8 mouse cellular contexts compared by ENCODE assay signal in the genomic region with DNA sequence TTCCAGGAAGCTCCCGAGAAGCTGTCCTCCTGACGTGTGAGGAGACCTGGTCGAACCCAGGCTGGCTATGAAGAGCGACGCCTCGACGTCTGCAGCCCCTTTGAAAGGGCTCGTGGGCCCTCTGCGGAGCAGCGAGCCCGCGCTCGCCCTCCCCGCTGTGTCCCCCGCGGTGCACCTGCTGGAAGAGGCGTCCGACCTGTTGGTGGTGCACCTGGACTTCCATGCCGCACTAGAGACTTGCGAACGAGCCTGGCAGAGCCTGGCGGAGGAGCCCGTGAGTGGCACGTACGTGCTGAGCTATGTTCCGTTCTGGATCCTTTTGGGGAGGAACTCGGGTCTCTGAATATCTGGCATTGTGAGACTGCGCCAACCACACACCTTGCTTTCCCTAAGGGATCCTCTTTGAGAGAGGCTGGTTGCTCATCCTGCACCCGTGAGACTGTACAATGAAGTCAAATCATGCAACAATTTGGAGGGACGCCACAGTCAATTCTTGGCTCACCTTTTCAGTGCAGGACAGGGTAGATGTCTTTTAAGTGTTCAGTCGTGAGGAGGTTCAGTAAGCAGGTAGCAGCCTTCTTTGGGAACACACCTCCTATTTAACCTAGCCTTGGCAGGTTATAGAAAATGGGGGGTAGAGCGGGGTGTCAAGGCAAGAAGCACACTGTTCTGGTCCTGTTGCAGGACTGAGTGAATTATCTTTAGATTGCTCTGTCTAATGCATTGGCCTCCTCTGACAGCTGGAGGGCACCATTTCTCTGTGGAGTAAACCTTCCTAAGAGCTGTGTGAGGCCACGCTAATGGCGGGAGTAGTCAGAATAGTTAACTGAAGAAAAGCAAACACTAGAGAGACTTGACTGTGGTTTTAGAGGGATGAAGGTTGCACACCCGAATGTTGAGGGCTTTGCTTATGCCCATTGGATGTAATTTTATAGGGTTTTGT. TPM values are rescaled to one million over a fixed set of nuclear protein-coding genes. Genes with fewer than 3 reads are reported as not detected.
DNase-seq lines count a peak whose midpoint lies in the region; ATAC-seq and TF ChIP-seq lines count a peak whose summit lies in the region.

No protein-coding gene starts in this region.

- dilution Hi-C loops in CH12.LX (cut with MboI; ENCODE audit: extremely low pct_ligation_motif_present, extremely low pct_unique_long_range_greater_than_20kb, low sequenced_read_pairs) = no loop called here

- H3K27ac ChIP-seq in CH12.LX (ENCODE audit: insufficient read depth, low read depth) = 0 out of 2 replicates have a peak overlapping the region, but pooled peaks have one; percentile 9
- no peak overlapping the region for H3K27ac ChIP-seq in embryonic facial prominence, embryonic 11.5 days (replicated peaks; ENCODE audit: low read depth, low read length)
- H3K27ac ChIP-seq in heart, embryonic 14.5 days (replicated peaks in 1 of 2; ENCODE audit: control insufficient read depth in 1 of 2, insufficient read depth in 1 of 2, low read depth in 2 of 2, low read length in 2 of 2) = peak overlapping the region in 1 of 2 experiments; percentile 56; a peak in 1 of 4 replicates
- peak overlapping the region; percentile 87; the same call in 1 of the 2 replicates for H3K27ac ChIP-seq in neural tube, embryonic 13.5 days (replicated peaks)

- H3K4me3 ChIP-seq in CH12.LX (replicated peaks in 1 of 3; ENCODE audit: low read depth in 2 of 3, low read length in 2 of 3, poor library complexity in 1 of 3) = peak overlapping the region; percentile 62 to 85 (median 66)
- H3K4me3 ChIP-seq in embryonic facial prominence, embryonic 11.5 days (ENCODE audit: low read depth, low read length) = peak overlapping the region; percentile 55
- peak overlapping the region; percentile 56 to 75 for H3K4me3 ChIP-seq in heart, embryonic 14.5 days (ENCODE audit: control insufficient read depth in 1 of 2, insufficient read depth in 1 of 2, low read depth in 1 of 2, low read length in 2 of 2)
- H3K4me3 ChIP-seq in neural tube, embryonic 13.5 days = peak overlapping the region; percentile 68

- no peak for TF ChIP-seq POLR2A in CH12.LX (IDR thresholded peaks at IDR 0.05; ENCODE audit: low read depth, low read length)

- ATAC-seq in embryonic facial prominence, embryonic 11.5 days (replicated peaks; ENCODE audit: insufficient number of reproducible peaks, low FRiP score, low TSS enrichment, low read depth) = peak; percentile 31
- ATAC-seq in heart, embryonic 14.5 days (ENCODE audit: insufficient number of reproducible peaks, insufficient read depth, low FRiP score, low read depth) = peak; percentile 62
- peak; percentile 66 for ATAC-seq in neural tube, embryonic 13.5 days (ENCODE audit: low read depth)

- peak; percentile 59 to 98 for TF ChIP-seq CTCF in CH12.LX (conservative IDR thresholded peaks at IDR 0.05 in 1 of 2, IDR thresholded peaks at IDR 0.05 in 1 of 2; ENCODE audit: low read depth in 2 of 2, low read length in 2 of 2)

- peaks cover 4 to 19% of the 10 kb centered on the region in 2 experiments for H3K36me3 ChIP-seq in CH12.LX (replicated peaks in 1 of 2; ENCODE audit: control insufficient read depth in 1 of 2, insufficient read depth in 1 of 2, low read length in 1 of 2)
- no peaks in the 10 kb centered on the region for H3K36me3 ChIP-seq in embryonic facial prominence, embryonic 11.5 days (replicated peaks; ENCODE audit: control insufficient read depth, insufficient read depth, low read depth, low read length)
- H3K36me3 ChIP-seq in heart, embryonic 14.5 days (ENCODE audit: control insufficient read depth, insufficient read depth, low read length) = peaks cover 28% of the 10 kb centered on the region
- peaks cover 25% of the 10 kb centered on the region for H3K36me3 ChIP-seq in neural tube, embryonic 13.5 days

- DNase-seq in CH12.LX (ENCODE audit: extremely low read depth) = peak; percentile 82
- DNase-seq in adrenal gland, postnatal 10 days = peak; percentile 69
- DNase-seq in embryonic facial prominence, embryonic 11.5 days (ENCODE audit: low spot score) = peak; percentile 75
- DNase-seq in kidney, postnatal 10 days = peak; percentile 71
- peak; percentile 71 to 76 for DNase-seq in lung, adult 18-20 months
- DNase-seq in thymus, postnatal 10 days (ENCODE audit: low spot score in 2 of 2) = peak; percentile 60 to 66

- in situ Hi-C loops in CH12.LX (cut with MboI; ENCODE audit: low pct_ligation_motif_present, low pct_unique_long_range_greater_than_20kb, low sequenced_read_pairs) = loop anchor here (5.0 to 10.0 kb wide), 5 partner anchors 48 to 353 kb away; no protein-coding TSS in a partner anchor

- peak overlapping the region; percentile 92 for H3K4me2 ChIP-seq in CH12.LX (ENCODE audit: insufficient read depth, low read depth, poor library complexity, severe bottlenecking)
- H3K4me2 ChIP-seq in embryonic facial prominence, embryonic 11.5 days (ENCODE audit: low read depth, low read length) = peak overlapping the region; percentile 88
- H3K4me2 ChIP-seq in heart, embryonic 14.5 days (ENCODE audit: low read length) = peak overlapping the region; percentile 99
- H3K4me2 ChIP-seq in neural tube, embryonic 13.5 days = peak overlapping the region; percentile 88

- WGBS in embryonic facial prominence, embryonic 11.5 days = 3% methylated on average over 35 of the region's 35 CpGs
- 2% methylated on average over 35 of the region's 35 CpGs for WGBS in heart, embryonic 14.5 days
- 3% methylated on average over 35 of the region's 35 CpGs for WGBS in neural tube, embryonic 13.5 days

- TF ChIP-seq EP300 in CH12.LX (IDR thresholded peaks at IDR 0.05; ENCODE audit: low read length) = no peak

- H3K9me3 ChIP-seq in CH12.LX (replicated peaks; ENCODE audit: low read length) = no peaks in the 10 kb centered on the region
- H3K9me3 ChIP-seq in embryonic facial prominence, embryonic 11.5 days (replicated peaks; ENCODE audit: control insufficient read depth, low read length) = no peaks in the 10 kb centered on the region
- no peaks in the 10 kb centered on the region for H3K9me3 ChIP-seq in heart, embryonic 14.5 days (ENCODE audit: control insufficient read depth, low read length)
- no peaks in the 10 kb centered on the region for H3K9me3 ChIP-seq in neural tube, embryonic 13.5 days

- H3K4me1 ChIP-seq in CH12.LX (ENCODE audit: control insufficient read depth in 1 of 2, insufficient read depth in 2 of 2) = peaks cover 4 to 24% of the 10 kb centered on the region in 2 experiments; a peak in 3 of 4 replicates
- H3K4me1 ChIP-seq in embryonic facial prominence, embryonic 11.5 days (ENCODE audit: control insufficient read depth, insufficient read depth, low read length) = no peaks in the 10 kb centered on the region
- H3K4me1 ChIP-seq in heart, embryonic 14.5 days (ENCODE audit: control insufficient read depth in 2 of 2, insufficient read depth in 2 of 2, low read length in 2 of 2) = peaks cover 4 to 14% of the 10 kb centered on the region in 2 experiments
- H3K4me1 ChIP-seq in neural tube, embryonic 13.5 days (replicated peaks) = peaks cover 25% of the 10 kb centered on the region

- peak overlapping the region; percentile 63 for H3K9ac ChIP-seq in CH12.LX (ENCODE audit: insufficient read depth, low read depth)
- peak overlapping the region; percentile 54 for H3K9ac ChIP-seq in embryonic facial prominence, embryonic 11.5 days (replicated peaks; ENCODE audit: low read length)
- peak overlapping the region; percentile 82 for H3K9ac ChIP-seq in heart, embryonic 14.5 days (ENCODE audit: low read length)
- peak overlapping the region; percentile 81 for H3K9ac ChIP-seq in neural tube, embryonic 13.5 days

- H3K27me3 ChIP-seq in CH12.LX (replicated peaks) = peaks cover 4% of the 10 kb centered on the region
- H3K27me3 ChIP-seq in embryonic facial prominence, embryonic 11.5 days (ENCODE audit: control insufficient read depth, insufficient read depth, low read length) = no peaks in the 10 kb centered on the region
- no peaks in the 10 kb centered on the region for H3K27me3 ChIP-seq in heart, embryonic 14.5 days (ENCODE audit: control insufficient read depth, insufficient read depth, low read length)
- no peaks in the 10 kb centered on the region for H3K27me3 ChIP-seq in neural tube, embryonic 13.5 days

- TF ChIP-seq RAD21 in CH12.LX (IDR thresholded peaks at IDR 0.05; ENCODE audit: low read depth, low read length) = peak; percentile 97

- H3K79me2 ChIP-seq in CH12.LX (replicated peaks; ENCODE audit: control insufficient read depth, extremely low read depth, insufficient read depth, poor library complexity, severe bottlenecking) = no peaks in the 10 kb centered on the region

TF ChIP-seq in CH12.LX, 34 proteins besides CTCF, POLR2A, EP300 and RAD21 (continues in another document):
- TF ChIP-seq PAX5 (IDR thresholded peaks at IDR 0.05; ENCODE audit: low read length) (no peak), TBP (conservative IDR thresholded peaks at IDR 0.05; ENCODE audit: low read depth, low read length) (no peak), HCFC1 (IDR thresholded peaks at IDR 0.05; ENCODE audit: low read depth, low read length) (no peak), SMC3 (IDR thresholded peaks at IDR 0.05; ENCODE audit: low read depth, low read length) (peak; percentile 94)

RNA-seq across cellular contexts. Expression of a gene that starts 1.0 kb away (rescaled TPM):
- 3.3 TPM in 2 replicates for total RNA-seq in CH12.LX (2012; rRNA removed)
- 2.6 and 2.8 TPM in 2 replicates for total RNA-seq in CH12.LX (2014; rRNA removed)
- 3.2 and 3.9 TPM in 2 replicates for polyA plus RNA-seq in CH12.LX (2012; ENCODE audit: insufficient read length, low read depth)
- total RNA-seq in adrenal gland, postnatal 10 days (2021) = 10 to 100 TPM; 10.5 to 11.1 TPM
- 7.1 and 7.7 TPM in 2 replicates for polyA plus RNA-seq in embryonic facial prominence, embryonic 11.5 days (2014; fragmentation: Nextera tagmentation; extraction: Ambion mirVana)
- 3.0 and 5.9 TPM in 2 replicates for polyA plus RNA-seq in heart, embryonic 14.5 days (2014; fragmentation: Nextera tagmentation; extraction: Ambion mirVana)
- polyA plus RNA-seq in neural tube, embryonic 13.5 days (2015; fragmentation: Nextera tagmentation; extraction: Ambion mirVana) = 12.3 and 13.5 TPM in 2 replicates

RNA-seq across cellular contexts. Expression of a gene that starts 26.0 kb away (rescaled TPM):
- not detected in 2 replicates for total RNA-seq in CH12.LX (2012; rRNA removed)
- total RNA-seq in CH12.LX (2014; rRNA removed) = not detected in 2 replicates
- not detected in 2 replicates for polyA plus RNA-seq in CH12.LX (2012; ENCODE audit: insufficient read length, low read depth)
- total RNA-seq in adrenal gland, postnatal 10 days (2021) = 10 to 100 TPM; 11.3 to 19.1 TPM
- polyA plus RNA-seq in embryonic facial prominence, embryonic 11.5 days (2014; fragmentation: Nextera tagmentation; extraction: Ambion mirVana) = 0.45 and 0.53 TPM in 2 replicates
- 0.18 TPM in 1 of 2 replicates, not detected in the other for polyA plus RNA-seq in heart, embryonic 14.5 days (2014; fragmentation: Nextera tagmentation; extraction: Ambion mirVana)
- polyA plus RNA-seq in neural tube, embryonic 13.5 days (2015; fragmentation: Nextera tagmentation; extraction: Ambion mirVana) = 0.21 and 0.25 TPM in 2 replicates

RNA-seq across cellular contexts. Expression of a gene that starts 53.7 kb away (rescaled TPM):
- total RNA-seq in CH12.LX (2012; rRNA removed) (22.1 and 26.8 TPM in 2 replicates), CH12.LX (2014; rRNA removed) (7.9 and 10.2 TPM in 2 replicates)
- polyA plus RNA-seq in CH12.LX (2012; ENCODE audit: insufficient read length, low read depth) = 56.3 and 61.3 TPM in 2 replicates
- 10 to 100 TPM; 43.0 to 75.5 TPM for total RNA-seq in adrenal gland, postnatal 10 days (2021)
- polyA plus RNA-seq in embryonic facial prominence, embryonic 11.5 days (2014; fragmentation: Nextera tagmentation; extraction: Ambion mirVana) = 11.1 and 13.3 TPM in 2 replicates
- 41.3 and 46.2 TPM in 2 replicates for polyA plus RNA-seq in heart, embryonic 14.5 days (2014; fragmentation: Nextera tagmentation; extraction: Ambion mirVana)
- polyA plus RNA-seq in neural tube, embryonic 13.5 days (2015; fragmentation: Nextera tagmentation; extraction: Ambion mirVana) = 28.1 TPM in 2 replicates
